Mouse (Mus musculus): Measurements from ENCODE around the gene Ttll13. TPM values are rescaled to one million over a fixed set of nuclear protein-coding genes. Genes with fewer than 3 reads are reported as not detected.

Ttll13 gene
- polyA plus RNA-seq, 1 experiment from 2014 or later, result 4.2 TPM

GRCm38 (mm10) chr7:80307766-80308165 is 61.6 kb downstream of the Ttll13 start:
- Histone ChIP-seq H3K27me3 (ENCODE audit: control insufficient read depth, insufficient read depth, low read length) (no peaks in the 10 kb centered on the region), H3K4me3 (ENCODE audit: low read depth, low read length) (no peak overlapping the region), H3K4me2 (ENCODE audit: low read depth, low read length) (no peak overlapping the region), H3K27ac (ENCODE audit: low read depth, low read length) (no peak overlapping the region), H3K9me3 (ENCODE audit: control insufficient read depth, low read length) (no peaks in the 10 kb centered on the region), H3K4me1 (ENCODE audit: control insufficient read depth, insufficient read depth, low read length) (no peaks in the 10 kb centered on the region), H3K36me3 (ENCODE audit: control insufficient read depth, insufficient read depth, low read length) (no peaks in the 10 kb centered on the region), H3K9ac (replicated peaks; ENCODE audit: low read depth, low read length) (no peak overlapping the region)
- ATAC-seq (ENCODE audit: low read depth), result no peak
- WGBS, result 94% methylated on average over 3 of the region's 3 CpGs

Other genes with a start within 250 kb of the Ttll13 start
- 14.0 and 14.1 TPM in 2 replicates for gene Zfp710, start 221.6 kb upstream of the Ttll13 start, polyA plus RNA-seq (2014; fragmentation: Nextera tagmentation; extraction: Ambion mirVana)
- gene Idh2, start 131.0 kb upstream of the Ttll13 start, polyA plus RNA-seq (2014; fragmentation: Nextera tagmentation; extraction: Ambion mirVana), result 189 and 215 TPM in 2 replicates
- gene Sema4b, start 59.5 kb upstream of the Ttll13 start, polyA plus RNA-seq (2014; fragmentation: Nextera tagmentation; extraction: Ambion mirVana), result 18.7 and 25.7 TPM in 2 replicates
- gene Cib1, start 13.6 kb upstream of the Ttll13 start, polyA plus RNA-seq (2014; fragmentation: Nextera tagmentation; extraction: Ambion mirVana), result 26.4 and 38.0 TPM in 2 replicates
- 4.5 and 5.3 TPM in 2 replicates for gene Gdpgp1, start 13.5 kb upstream of the Ttll13 start, polyA plus RNA-seq (2014; fragmentation: Nextera tagmentation; extraction: Ambion mirVana)
- 66.2 and 70.2 TPM in 2 replicates for gene Ngrn, start 14.8 kb downstream of the Ttll13 start, polyA plus RNA-seq (2014; fragmentation: Nextera tagmentation; extraction: Ambion mirVana)
- 34.9 and 35.3 TPM in 2 replicates for gene Vps33b, start 23.3 kb downstream of the Ttll13 start, polyA plus RNA-seq (2014; fragmentation: Nextera tagmentation; extraction: Ambion mirVana)
- 21.5 and 24.9 TPM in 2 replicates for gene Prc1, start 48.1 kb downstream of the Ttll13 start, polyA plus RNA-seq (2014; fragmentation: Nextera tagmentation; extraction: Ambion mirVana)
- gene Rccd1, start 78.1 kb downstream of the Ttll13 start, polyA plus RNA-seq (2014; fragmentation: Nextera tagmentation; extraction: Ambion mirVana), result 13.7 and 20.1 TPM in 2 replicates
- 32.3 and 41.0 TPM in 2 replicates for gene Unc45a, start 94.6 kb downstream of the Ttll13 start, polyA plus RNA-seq (2014; fragmentation: Nextera tagmentation; extraction: Ambion mirVana)
- gene Hddc3, start 96.7 kb downstream of the Ttll13 start, polyA plus RNA-seq (2014; fragmentation: Nextera tagmentation; extraction: Ambion mirVana), result 21.5 and 25.8 TPM in 2 replicates
- 22.9 and 23.6 TPM in 2 replicates for gene Man2a2, start 125.0 kb downstream of the Ttll13 start, polyA plus RNA-seq (2014; fragmentation: Nextera tagmentation; extraction: Ambion mirVana)
- 2.2 and 6.0 TPM in 2 replicates for gene Fes, start 141.6 kb downstream of the Ttll13 start, polyA plus RNA-seq (2014; fragmentation: Nextera tagmentation; extraction: Ambion mirVana)
- gene Furin, start 159.1 kb downstream of the Ttll13 start, polyA plus RNA-seq (2014; fragmentation: Nextera tagmentation; extraction: Ambion mirVana), result 5.3 TPM in 2 replicates